Mouse (Mus musculus): ENCODE data around the gene Olfr71. TPM values are rescaled to one million over a fixed set of nuclear protein-coding genes. Genes with fewer than 3 reads are reported as not detected.

Olfr71 gene
- total and polyA plus RNA-seq, 2 experiments from 2014 or later, result not detected

DNA sequence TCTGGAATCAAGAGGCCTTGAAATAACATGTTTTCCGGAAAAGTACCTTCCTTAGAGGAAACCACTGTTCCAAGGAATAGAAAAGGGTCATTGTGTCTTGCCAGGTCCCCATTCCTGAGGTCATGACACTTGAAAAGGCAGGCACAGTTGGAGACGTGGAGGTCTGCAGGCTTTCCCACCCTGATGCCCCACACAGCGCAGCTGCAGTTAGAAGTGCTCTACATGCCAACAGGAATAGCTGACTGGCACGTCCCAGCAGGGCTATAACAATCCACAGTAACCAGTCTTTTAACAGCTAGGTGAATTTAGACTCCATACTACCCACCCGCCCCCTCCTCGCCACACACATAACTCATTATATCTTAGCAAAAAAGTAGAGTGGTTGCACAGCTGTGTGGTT, 27.1 kb upstream of the Olfr71 start:
- Histone ChIP-seq H3K4me1 (ENCODE audit: insufficient read depth) (no peaks in the 10 kb centered on the region), H3K4me2 (ENCODE audit: low read depth) (no peak overlapping the region), H3K4me3 (ENCODE audit: low read depth, low read length) (no peak overlapping the region), H3K27ac (ENCODE audit: low read depth, low read length) (no peak overlapping the region), H3K36me3 (ENCODE audit: insufficient read depth) (no peaks in the 10 kb centered on the region), H3K9me3 (ENCODE audit: low read length) (no peaks in the 10 kb centered on the region), H3K9ac (no peak overlapping the region), H3K27me3 (ENCODE audit: insufficient read depth, low read length) (no peaks in the 10 kb centered on the region)
- WGBS, result 59% methylated on average over 6 of the region's 6 CpGs
- no peak for ATAC-seq
- no peak for DNase-seq
- no peak for TF ChIP-seq CTCF (IDR thresholded peaks at IDR 0.05; ENCODE audit: low read depth)

DNA sequence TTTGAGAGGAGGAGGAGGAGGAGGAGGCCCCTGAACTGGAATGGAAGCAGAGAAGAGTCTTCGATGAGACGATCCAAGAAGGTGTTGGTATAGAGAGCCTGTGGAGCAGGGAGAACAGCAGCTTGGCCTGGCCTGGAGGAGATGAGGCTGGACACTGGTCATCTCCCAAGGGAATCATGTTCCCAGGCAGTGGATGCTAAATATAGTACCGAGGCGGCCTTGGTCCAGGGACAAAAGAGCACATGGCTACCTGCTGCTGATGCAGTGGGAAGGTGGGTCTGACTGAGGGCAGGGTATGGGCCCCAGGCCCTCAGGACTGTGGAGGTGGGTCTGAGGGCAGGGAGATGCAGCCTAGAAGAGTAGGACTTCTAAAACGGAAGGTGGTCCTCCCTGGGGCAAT, 23.1 kb upstream of the Olfr71 start:
- Histone ChIP-seq H3K27me3 (ENCODE audit: insufficient read depth, low read length) (no peaks in the 10 kb centered on the region), H3K36me3 (ENCODE audit: insufficient read depth) (no peaks in the 10 kb centered on the region), H3K9me3 (ENCODE audit: low read length) (no peaks in the 10 kb centered on the region), H3K4me1 (ENCODE audit: insufficient read depth) (no peaks in the 10 kb centered on the region), H3K4me3 (ENCODE audit: low read depth, low read length) (no peak overlapping the region), H3K9ac (no peak overlapping the region), H3K27ac (ENCODE audit: low read depth, low read length) (no peak overlapping the region), H3K4me2 (ENCODE audit: low read depth) (no peak overlapping the region)
- DNase-seq, result no peak
- no peak for ATAC-seq
- TF ChIP-seq CTCF (IDR thresholded peaks at IDR 0.05; ENCODE audit: low read depth), result no peak
- 87% methylated on average over 5 of the region's 5 CpGs for whole genome bisulfite sequencing

DNA sequence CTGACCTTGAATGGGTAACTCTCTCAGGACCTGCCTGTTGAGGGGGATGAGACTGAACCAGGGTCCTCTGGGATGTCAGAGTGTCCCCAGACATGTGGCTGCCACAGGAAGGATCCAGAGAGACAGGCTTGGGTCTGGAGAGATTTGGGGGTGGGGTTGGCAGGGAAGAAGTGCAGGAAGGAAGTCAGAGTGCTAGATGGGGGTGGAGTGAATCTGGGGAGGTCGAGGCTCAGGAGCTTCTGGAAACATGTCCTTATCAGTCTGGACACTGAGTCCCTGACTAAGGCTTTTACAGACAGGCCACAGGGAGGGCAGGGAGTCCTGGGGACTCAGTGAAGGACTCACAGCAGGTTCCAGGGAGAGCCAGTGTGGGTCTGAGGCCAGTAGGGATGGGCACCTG, 22.1 kb upstream of the Olfr71 start:
- no peaks in the 10 kb centered on the region for H3K27me3 ChIP-seq (ENCODE audit: insufficient read depth, low read length)
- 25% methylated on average over 1 of the region's 1 CpGs for WGBS
- H3K9ac ChIP-seq, result no peak overlapping the region
- no peaks in the 10 kb centered on the region for H3K36me3 ChIP-seq (ENCODE audit: insufficient read depth)
- ATAC-seq (no peak), DNase-seq (no peak)
- no peak overlapping the region for H3K4me2 ChIP-seq (ENCODE audit: low read depth)
- H3K9me3 ChIP-seq (ENCODE audit: low read length), result no peaks in the 10 kb centered on the region
- H3K4me3 ChIP-seq (ENCODE audit: low read depth, low read length), result no peak overlapping the region
- H3K4me1 ChIP-seq (ENCODE audit: insufficient read depth), result no peaks in the 10 kb centered on the region
- no peak for TF ChIP-seq CTCF (IDR thresholded peaks at IDR 0.05; ENCODE audit: low read depth)
- no peak overlapping the region for H3K27ac ChIP-seq (ENCODE audit: low read depth, low read length)

DNA sequence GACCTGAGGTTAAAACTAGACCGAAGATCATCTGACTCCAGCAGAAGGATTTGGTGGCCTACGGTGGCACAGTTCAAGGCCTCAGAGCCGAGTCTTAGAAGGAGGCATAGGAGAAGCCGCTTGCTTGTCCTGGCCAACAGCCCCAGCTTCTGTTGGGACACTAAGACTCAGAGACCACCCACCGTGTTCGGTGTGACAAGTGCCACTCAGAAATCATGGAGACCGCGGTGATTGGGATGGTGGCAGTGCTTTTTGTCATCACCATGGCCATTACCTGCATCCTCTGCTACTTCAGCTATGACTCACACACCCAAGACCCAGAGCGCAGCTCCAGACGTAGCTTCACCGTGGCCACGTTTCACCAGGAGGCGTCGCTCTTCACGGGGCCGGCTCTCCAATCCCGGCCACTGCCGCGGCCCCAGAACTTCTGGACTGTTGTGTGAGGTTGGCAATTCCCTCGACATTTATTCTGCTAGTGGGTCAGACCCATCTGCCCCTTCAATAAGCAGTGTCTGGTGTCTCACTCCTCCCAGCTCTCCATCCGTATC, 20.8 kb upstream of the Olfr71 start:
- Histone ChIP-seq H3K4me2 (ENCODE audit: low read depth) (no peak overlapping the region), H3K4me3 (ENCODE audit: low read depth, low read length) (no peak overlapping the region), H3K4me1 (ENCODE audit: insufficient read depth) (no peaks in the 10 kb centered on the region), H3K9ac (no peak overlapping the region), H3K27me3 (ENCODE audit: insufficient read depth, low read length) (no peaks in the 10 kb centered on the region), H3K27ac (ENCODE audit: low read depth, low read length) (no peak overlapping the region), H3K36me3 (ENCODE audit: insufficient read depth) (no peaks in the 10 kb centered on the region), H3K9me3 (ENCODE audit: low read length) (no peaks in the 10 kb centered on the region)
- WGBS, result 76% methylated on average over 21 of the region's 21 CpGs
- DNase-seq (no peak), ATAC-seq (no peak)
- TF ChIP-seq CTCF (IDR thresholded peaks at IDR 0.05; ENCODE audit: low read depth), result no peak

DNA sequence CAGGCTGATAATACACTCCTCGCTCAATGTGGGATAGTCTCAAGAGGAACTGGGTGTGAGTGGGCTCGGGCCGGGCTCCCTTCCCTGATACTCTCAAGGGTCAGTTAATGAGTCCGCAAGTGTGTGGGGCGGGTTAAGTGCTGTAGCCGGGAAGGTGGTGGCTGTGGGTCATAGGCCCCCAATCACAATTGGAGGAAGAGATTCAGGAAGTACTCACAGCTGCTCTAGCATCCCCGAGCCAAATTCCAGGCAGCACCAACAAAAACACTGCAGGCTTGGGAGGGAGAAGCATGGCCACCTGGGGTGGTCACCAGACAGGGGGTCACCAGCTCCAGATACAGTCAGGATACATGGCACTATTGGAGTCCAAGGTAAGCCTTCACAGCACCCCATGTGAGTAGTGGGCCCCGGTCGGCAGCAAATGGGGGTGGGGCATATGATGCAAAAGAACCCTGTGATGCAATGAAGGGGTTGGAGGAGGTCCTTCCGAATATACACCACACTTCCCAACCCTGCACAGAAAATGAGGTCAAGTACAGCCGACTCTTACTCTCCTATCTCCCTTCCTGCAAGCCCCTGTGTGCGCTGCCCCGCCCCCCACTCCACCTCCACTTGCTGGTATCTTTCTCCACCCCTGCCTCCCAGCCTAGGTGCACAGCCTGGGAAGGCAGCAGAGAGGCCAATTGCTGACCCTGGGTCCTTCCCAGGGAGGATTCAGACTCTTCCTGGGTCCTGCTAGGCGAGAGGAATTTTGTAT, 19.9 kb upstream of the Olfr71 start, which contains the start of gene Spaar:
Gene Spaar (plus strand): TSS at position 241 of the 757 bp plus-strand sequence.
- WGBS, result 74% methylated on average over 14 of the region's 14 CpGs
- ATAC-seq (no peak), DNase-seq (no peak)
- Histone ChIP-seq H3K27ac (ENCODE audit: low read depth, low read length) (no peak within 1 kb of the TSS), H3K4me2 (ENCODE audit: low read depth) (no peak within 1 kb of the TSS), H3K4me1 (ENCODE audit: insufficient read depth) (no peaks in the 10 kb centered on the region), H3K36me3 (ENCODE audit: insufficient read depth) (no peaks in the 10 kb centered on the region), H3K4me3 (ENCODE audit: low read depth, low read length) (no peak within 1 kb of the TSS), H3K27me3 (ENCODE audit: insufficient read depth, low read length) (no peaks in the 10 kb centered on the region), H3K9ac (no peak within 1 kb of the TSS), H3K9me3 (ENCODE audit: low read length) (no peaks in the 10 kb centered on the region)
- TF ChIP-seq CTCF (IDR thresholded peaks at IDR 0.05; ENCODE audit: low read depth), result no peak

DNA sequence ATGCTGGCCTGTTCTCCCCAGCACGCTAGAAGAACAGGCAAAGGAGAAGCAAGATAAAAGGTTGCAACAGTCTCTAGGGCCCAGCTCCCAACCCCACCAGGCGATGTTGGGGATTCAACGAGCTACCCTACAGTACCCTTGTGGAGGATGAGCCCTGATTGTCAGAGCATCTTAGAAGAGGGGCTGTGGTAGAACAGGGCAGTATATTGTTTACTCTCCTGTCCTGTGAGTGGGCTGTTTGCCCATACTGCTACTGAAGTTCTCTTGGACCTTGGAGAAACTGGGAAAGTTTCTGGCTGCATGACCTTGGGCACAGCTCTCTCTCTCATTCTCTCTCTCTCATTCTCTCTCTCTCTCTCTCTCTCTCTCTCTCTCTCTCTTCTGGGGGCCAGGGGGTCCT, 19.1 kb upstream of the Olfr71 start:
- no peak overlapping the region for H3K27ac ChIP-seq (ENCODE audit: low read depth, low read length)
- H3K9me3 ChIP-seq (ENCODE audit: low read length), result no peaks in the 10 kb centered on the region
- no peak overlapping the region for H3K4me3 ChIP-seq (ENCODE audit: low read depth, low read length)
- no peaks in the 10 kb centered on the region for H3K36me3 ChIP-seq (ENCODE audit: insufficient read depth)
- no peaks in the 10 kb centered on the region for H3K4me1 ChIP-seq (ENCODE audit: insufficient read depth)
- no peaks in the 10 kb centered on the region for H3K27me3 ChIP-seq (ENCODE audit: insufficient read depth, low read length)
- no peak for TF ChIP-seq CTCF (IDR thresholded peaks at IDR 0.05; ENCODE audit: low read depth)
- WGBS, result 71% methylated on average over 3 of the region's 3 CpGs
- DNase-seq, result no peak
- H3K9ac ChIP-seq, result no peak overlapping the region
- no peak overlapping the region for H3K4me2 ChIP-seq (ENCODE audit: low read depth)
- ATAC-seq, result no peak

DNA sequence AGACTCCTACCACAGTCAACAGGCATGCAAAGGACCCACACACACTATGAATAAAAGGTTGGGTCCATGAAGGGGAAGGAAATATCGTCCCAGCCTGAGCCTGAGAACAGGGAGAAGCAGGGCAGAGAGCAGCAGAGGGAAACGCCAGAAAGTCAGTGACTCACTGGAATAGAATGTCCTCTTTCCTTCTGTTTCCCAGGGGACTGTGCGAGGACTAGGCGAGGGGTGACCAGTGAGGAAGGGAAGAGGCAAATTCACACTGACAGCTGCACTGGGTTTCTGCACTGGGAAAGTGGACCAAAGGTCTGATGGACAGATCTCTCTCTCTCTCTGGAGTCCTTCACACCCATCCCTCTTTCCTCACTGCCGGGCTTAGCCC, 18.5 kb upstream of the Olfr71 start:
- no peak overlapping the region for H3K27ac ChIP-seq (ENCODE audit: low read depth, low read length)
- no peak overlapping the region for H3K4me2 ChIP-seq (ENCODE audit: low read depth)
- no peak for TF ChIP-seq CTCF (IDR thresholded peaks at IDR 0.05; ENCODE audit: low read depth)
- no peaks in the 10 kb centered on the region for H3K4me1 ChIP-seq (ENCODE audit: insufficient read depth)
- ATAC-seq (no peak), DNase-seq (no peak)
- no peaks in the 10 kb centered on the region for H3K27me3 ChIP-seq (ENCODE audit: insufficient read depth, low read length)
- no peaks in the 10 kb centered on the region for H3K36me3 ChIP-seq (ENCODE audit: insufficient read depth)
- 55% methylated on average over 5 of the region's 5 CpGs for WGBS
- H3K4me3 ChIP-seq (ENCODE audit: low read depth, low read length), result no peak overlapping the region
- H3K9me3 ChIP-seq (ENCODE audit: low read length), result no peaks in the 10 kb centered on the region
- H3K9ac ChIP-seq, result no peak overlapping the region

Data from forebrain, postnatal 0 days (tissue).